In genomic region chr7:14116761-14117160, GRCm38 (mm10) we compare ENCODE assay signal across 27 mouse cellular contexts. TPM values are rescaled to one million over a fixed set of nuclear protein-coding genes. Genes with fewer than 3 reads are reported as not detected.
DNase-seq lines count a peak whose midpoint lies in the region; ATAC-seq and TF ChIP-seq lines count a peak whose summit lies in the region.
"Had no signal": no experiment of that assay in that cellular context is flagged by ENCODE, and none has a peak within 500 bp of the region (broad histone marks: within the 10 kb centered on the region; RNA-seq: fewer than 3 reads in every experiment).

No protein-coding gene starts in this region.

- intact Hi-C loops in heart, postnatal 10 days (cut with DNase I): no loop called here

- no peak overlapping the region for H3K9ac ChIP-seq in liver, adult 2 months (ENCODE audit: low read depth, low read length)
- no peak overlapping the region for H3K9ac ChIP-seq in liver, embryonic 12.5 days
- H3K9ac ChIP-seq in forebrain, embryonic 12.5 days: no peak overlapping the region
- H3K9ac ChIP-seq: embryonic facial prominence, embryonic 12.5 days had no signal

- no peaks in the 10 kb centered on the region for H3K79me2 ChIP-seq in liver, adult 2 months (ENCODE audit: control insufficient read depth, insufficient read depth, low read length)

- H3K4me3 ChIP-seq in liver, adult 2 months (ENCODE audit: insufficient read depth, low read depth, low read length): no peak overlapping the region
- no peak overlapping the region for H3K4me3 ChIP-seq in liver, embryonic 12.5 days
- no peak overlapping the region for H3K4me3 ChIP-seq in forebrain, embryonic 12.5 days (replicated peaks)
- H3K4me3 ChIP-seq: embryonic facial prominence, embryonic 12.5 days had no signal

- H3K27me3 ChIP-seq in liver, adult 2 months (ENCODE audit: control insufficient read depth, insufficient read depth, low read length): peaks cover 4% of the 10 kb centered on the region; the same call in 1 of the 2 replicates
- H3K27me3 ChIP-seq in liver, embryonic 12.5 days (replicated peaks): no peaks in the 10 kb centered on the region
- no peaks in the 10 kb centered on the region for H3K27me3 ChIP-seq in forebrain, embryonic 12.5 days
- H3K27me3 ChIP-seq: embryonic facial prominence, embryonic 12.5 days; Patski had no signal

- 0 out of 2 replicates have a peak, but pooled peaks cover 3% of the 10 kb centered on the region for H3K9me3 ChIP-seq in liver, embryonic 12.5 days (replicated peaks)
- 0 out of 2 replicates have a peak, but pooled peaks cover 10% of the 10 kb centered on the region for H3K9me3 ChIP-seq in forebrain, embryonic 12.5 days
- H3K9me3 ChIP-seq: G1E had no signal

- no peak overlapping the region for H3K27ac ChIP-seq in liver, adult 2 months (replicated peaks; ENCODE audit: insufficient read depth, low read depth, low read length)
- H3K27ac ChIP-seq in liver, embryonic 12.5 days: no peak overlapping the region
- no peak overlapping the region for H3K27ac ChIP-seq in forebrain, embryonic 12.5 days
- H3K27ac ChIP-seq: embryonic facial prominence, embryonic 12.5 days had no signal

- peak; percentile 75 for DNase-seq in liver, adult 2 months (ENCODE audit: extremely low read depth, low read depth, low spot score)
- DNase-seq in R1 (ENCODE audit: low read depth, low spot score): peak; percentile 76
- peak; percentile 2 for DNase-seq in gonadal fat pad, adult 2 months (ENCODE audit: low read depth)
- no peak for DNase-seq in heart, postnatal 10 days
- DNase-seq: adrenal gland, adult 8-10 months; adrenal gland, postnatal 14 days; adrenal gland, postnatal 36 days; cerebellum, adult 18-20 months; cerebellum, adult 8-10 months; cerebellum, adult 9-11 months; cerebellum, postnatal 14 days; cerebellum, postnatal 36 days; embryo, embryonic 11 days had no signal

- no peak for TF ChIP-seq POLR2A in liver, adult 2 months (IDR thresholded peaks at IDR 0.05; ENCODE audit: extremely low read depth, insufficient read depth, low read length)

- ATAC-seq in liver, embryonic 12.5 days: no peak
- ATAC-seq in forebrain, embryonic 12.5 days (ENCODE audit: low FRiP score): no peak
- ATAC-seq: activated CD4-positive, CD25-positive, alpha-beta regulatory T cell, adult 4 months; forebrain, embryonic 14.5 days; forebrain, embryonic 16.5 days; Patski had no signal

- no peaks in the 10 kb centered on the region for H3K36me3 ChIP-seq in liver, adult 2 months (ENCODE audit: control insufficient read depth, insufficient read depth, low read length)
- H3K36me3 ChIP-seq in liver, embryonic 12.5 days: no peaks in the 10 kb centered on the region
- H3K36me3 ChIP-seq in forebrain, embryonic 12.5 days (replicated peaks): no peaks in the 10 kb centered on the region
- H3K36me3 ChIP-seq: embryonic facial prominence, embryonic 12.5 days; G1E had no signal

- H3K4me1 ChIP-seq in liver, adult 2 months (ENCODE audit: control insufficient read depth, insufficient read depth, low read length): no peaks in the 10 kb centered on the region
- no peaks in the 10 kb centered on the region for H3K4me1 ChIP-seq in liver, embryonic 12.5 days
- no peaks in the 10 kb centered on the region for H3K4me1 ChIP-seq in forebrain, embryonic 12.5 days
- H3K4me1 ChIP-seq: embryonic facial prominence, embryonic 12.5 days had no signal

- WGBS in liver, adult 2 months: 12% methylated on average over 1 of the region's 1 CpGs
- 31% methylated on average over 1 of the region's 1 CpGs for WGBS in liver, embryonic 12.5 days (ENCODE audit: insufficient replicate concordance)
- 32% methylated on average over 1 of the region's 1 CpGs for WGBS in forebrain, embryonic 12.5 days

- TF ChIP-seq CTCF in liver, adult 2 months (IDR thresholded peaks at IDR 0.05; ENCODE audit: low read depth, low read length): no peak

- H3K4me2 ChIP-seq in liver, embryonic 12.5 days: no peak overlapping the region
- no peak overlapping the region for H3K4me2 ChIP-seq in forebrain, embryonic 12.5 days
- H3K4me2 ChIP-seq: embryonic facial prominence, embryonic 12.5 days had no signal

RNA-seq across cellular contexts. Expression of gene Sult2a3, which starts 6.1 kb away (rescaled TPM):
- total RNA-seq in liver, adult 2 months (2014; rRNA removed): 1.3 TPM in 1 of 2 replicates, not detected in the other
- polyA plus RNA-seq in liver, adult 2 months (2012; rRNA removed): 1.6 TPM in 1 of 2 replicates, not detected in the other
- polyA plus RNA-seq in liver, embryonic 12.5 days (2016; fragmentation: Nextera tagmentation; extraction: Ambion mirVana): 0.13 TPM in 1 of 2 replicates, not detected in the other
- not detected in 2 replicates for polyA plus RNA-seq in gonadal fat pad, adult 2 months (2012; rRNA removed)
- polyA plus RNA-seq in forebrain, embryonic 12.5 days (2016; fragmentation: Nextera tagmentation; extraction: Ambion mirVana): not detected in 2 replicates
- not detected for total RNA-seq in heart, postnatal 10 days (2021)
- total RNA-seq: adrenal gland, adult 18-20 months; adrenal gland, adult 8-10 months; adrenal gland, postnatal 36 days; common myeloid progenitor, adult 5-6 weeks; G1E had no signal
- polyA plus RNA-seq: activated CD4-positive, CD25-positive, alpha-beta regulatory T cell, adult 4 months; C2C12; embryonic facial prominence, embryonic 12.5 days; embryonic facial prominence, embryonic 14.5 days; forebrain, embryonic 11.5 days; forebrain, embryonic 14.5 days; forebrain, embryonic 16.5 days; frontal cortex, adult 2 months; G1E; Patski had no signal

Comparison
In these comparisons a context has a peak if more than half of its experiments do, and no peak if none do; other contexts are left out.
1. DNase-seq: peak in liver, adult 2 months (single experiment), R1 (single experiment) and gonadal fat pad, adult 2 months (single experiment); none in heart, postnatal 10 days (0 of 2).